ENCODE assay signal across 10 mouse cellular contexts in the genomic region with DNA sequence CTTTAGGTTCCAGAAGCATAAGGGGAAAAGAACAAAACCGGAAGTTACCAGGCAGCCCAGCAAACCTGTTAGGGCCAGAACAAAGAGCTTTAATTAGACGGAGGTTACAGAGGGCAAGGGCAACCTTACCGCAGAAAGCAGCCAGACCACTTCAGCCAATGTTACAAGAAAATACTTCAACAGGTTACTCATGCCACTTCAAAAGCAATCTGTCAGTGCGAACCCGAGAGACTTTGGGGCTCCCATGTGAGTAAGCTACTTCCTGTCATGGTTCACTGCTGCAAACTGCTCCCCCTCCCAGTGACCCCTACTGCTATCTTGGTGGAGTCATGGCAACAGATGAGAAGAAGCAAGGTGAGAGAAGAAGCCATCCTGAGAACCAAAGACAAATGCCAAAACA. TPM values are rescaled to one million over a fixed set of nuclear protein-coding genes. Genes with fewer than 3 reads are reported as not detected.
DNase-seq lines count a peak whose midpoint lies in the region; ATAC-seq lines count a peak whose summit lies in the region.
"Had no signal": no experiment of that assay in that cellular context is flagged by ENCODE, and none has a peak within 500 bp of the region (broad histone marks: within the 10 kb centered on the region; RNA-seq: fewer than 3 reads in every experiment).

No protein-coding gene starts in this region.

- intact Hi-C loops in heart, postnatal 25 days (cut with DNase I): no loop called here
- intact Hi-C loops in left cerebral cortex, postnatal 10 days (cut with DNase I): no loop called here

- no peak overlapping the region for H3K27ac ChIP-seq in embryonic facial prominence, embryonic 10.5 days (replicated peaks)
- H3K27ac ChIP-seq in limb, embryonic 11.5 days (replicated peaks; ENCODE audit: low read depth, low read length): peak overlapping the region; percentile 22; the same call in 1 of the 2 replicates
- H3K27ac ChIP-seq: embryonic facial prominence, embryonic 12.5 days; liver, embryonic 14.5 days had no signal

- H3K9me3 ChIP-seq in embryonic facial prominence, embryonic 10.5 days: no peaks in the 10 kb centered on the region
- no peaks in the 10 kb centered on the region for H3K9me3 ChIP-seq in limb, embryonic 11.5 days (ENCODE audit: control insufficient read depth, low read length)
- H3K9me3 ChIP-seq: embryonic facial prominence, embryonic 12.5 days had no signal

- H3K36me3 ChIP-seq in embryonic facial prominence, embryonic 10.5 days (replicated peaks): no peaks in the 10 kb centered on the region
- H3K36me3 ChIP-seq in limb, embryonic 11.5 days (ENCODE audit: control insufficient read depth, insufficient read depth, low read length): no peaks in the 10 kb centered on the region
- H3K36me3 ChIP-seq in splenic B cell, adult 2 months (ENCODE audit: control insufficient read depth, insufficient read depth, low read length, poor library complexity, severe bottlenecking): no peaks in the 10 kb centered on the region
- H3K36me3 ChIP-seq: embryonic facial prominence, embryonic 12.5 days had no signal

- no peak overlapping the region for H3K4me3 ChIP-seq in embryonic facial prominence, embryonic 10.5 days
- no peak overlapping the region for H3K4me3 ChIP-seq in limb, embryonic 11.5 days (ENCODE audit: low read depth, low read length)
- H3K4me3 ChIP-seq: embryonic facial prominence, embryonic 12.5 days had no signal

- ATAC-seq in limb, embryonic 11.5 days (ENCODE audit: insufficient number of reproducible peaks, low FRiP score, low TSS enrichment, low read depth): no peak

- WGBS in embryonic facial prominence, embryonic 10.5 days: 26% methylated on average over 5 of the region's 5 CpGs
- 3% methylated on average over 5 of the region's 5 CpGs for WGBS in limb, embryonic 11.5 days

- H3K9ac ChIP-seq in limb, embryonic 11.5 days (ENCODE audit: low read length): no peak overlapping the region
- H3K9ac ChIP-seq: embryonic facial prominence, embryonic 12.5 days; liver, embryonic 14.5 days had no signal

- H3K4me2 ChIP-seq in limb, embryonic 11.5 days (ENCODE audit: low read depth, severe bottlenecking): no peak overlapping the region
- H3K4me2 ChIP-seq: embryonic facial prominence, embryonic 12.5 days had no signal

- peak; percentile 93 for DNase-seq in heart, adult 11 months
- DNase-seq in heart, postnatal 25 days (ENCODE audit: low spot score): no peak
- peak; percentile 17 for DNase-seq in embryonic facial prominence, embryonic 10.5 days (ENCODE audit: low spot score)
- DNase-seq in limb, embryonic 11.5 days (ENCODE audit: low spot score): peak; percentile 47
- DNase-seq in splenic B cell, adult 2 months (ENCODE audit: low read depth, low spot score): peak; percentile 76
- no peak for DNase-seq in left cerebral cortex, postnatal 10 days (ENCODE audit: extremely low spot score in 1 of 2, low spot score in 2 of 2)
- no peak for DNase-seq in gastrocnemius, postnatal 4 days (ENCODE audit: low spot score in 2 of 2)
- DNase-seq in layer of hippocampus, postnatal 14 days (ENCODE audit: low spot score in 2 of 2): no peak

- H3K27me3 ChIP-seq in embryonic facial prominence, embryonic 10.5 days (replicated peaks; ENCODE audit: low read depth, poor library complexity, severe bottlenecking): no peaks in the 10 kb centered on the region
- H3K27me3 ChIP-seq in limb, embryonic 11.5 days (ENCODE audit: control insufficient read depth, insufficient read depth, low read length): no peaks in the 10 kb centered on the region
- H3K27me3 ChIP-seq in splenic B cell, adult 2 months (ENCODE audit: control insufficient read depth, insufficient read depth, low read length, poor library complexity, severe bottlenecking): no peaks in the 10 kb centered on the region
- H3K27me3 ChIP-seq: embryonic facial prominence, embryonic 12.5 days had no signal

- H3K4me1 ChIP-seq in embryonic facial prominence, embryonic 10.5 days: peaks cover 18% of the 10 kb centered on the region
- H3K4me1 ChIP-seq in limb, embryonic 11.5 days (ENCODE audit: control insufficient read depth, insufficient read depth, low read length): peaks cover 7% of the 10 kb centered on the region

RNA-seq across cellular contexts. Expression of a gene that starts 18.0 kb away (rescaled TPM):
- 10 to 100 TPM; 62.9 to 74.0 TPM for total RNA-seq in heart, postnatal 25 days (2021)
- polyA plus RNA-seq in embryonic facial prominence, embryonic 10.5 days (2016; fragmentation: Nextera tagmentation; extraction: Ambion mirVana): 81.0 and 99.2 TPM in 2 replicates
- polyA plus RNA-seq in limb, embryonic 11.5 days (2014; fragmentation: Nextera tagmentation; extraction: Ambion mirVana): 103 and 113 TPM in 2 replicates
- total RNA-seq in left cerebral cortex, postnatal 10 days (2021): 10 to 100 TPM; 59.3 to 66.2 TPM
- 10 to 100 TPM; 52.4 to 59.7 TPM for total RNA-seq in gastrocnemius, postnatal 4 days (2021)
- 10 to 100 TPM; 51.5 to 61.4 TPM for total RNA-seq in layer of hippocampus, postnatal 14 days (2021)

Comparison
In these comparisons a context has a peak if more than half of its experiments do, and no peak if none do; other contexts are left out.
1. DNase-seq: peak in heart, adult 11 months (single experiment), embryonic facial prominence, embryonic 10.5 days (single experiment), limb, embryonic 11.5 days (single experiment) and splenic B cell, adult 2 months (single experiment); none in heart, postnatal 25 days (single experiment), left cerebral cortex, postnatal 10 days (0 of 2), gastrocnemius, postnatal 4 days (0 of 2) and layer of hippocampus, postnatal 14 days (0 of 2).